Comparison of ENCODE assay signal across 16 mouse cellular contexts in genomic region chr12:99041606-99042005, GRCm38 (mm10).
A peak's percentile ranks its signal among the peaks of the same experiment; 100 is the strongest.
DNase-seq lines count a peak whose midpoint lies in the region; ATAC-seq lines count a peak whose summit lies in the region.
"Had no signal": no experiment of that assay in that cellular context is flagged by ENCODE, and none has a peak within 500 bp of the region (broad histone marks: within the 10 kb centered on the region; RNA-seq: fewer than 3 reads in every experiment).

No protein-coding gene starts in this region.

- H3K4me1 ChIP-seq in hindbrain, embryonic 10.5 days (replicated peaks), result peaks cover 16% of the 10 kb centered on the region
- H3K4me1 ChIP-seq in hindbrain, embryonic 14.5 days (replicated peaks; ENCODE audit: control insufficient read depth, insufficient read depth, low read length), result 0 out of 2 replicates have a peak, but pooled peaks cover 4% of the 10 kb centered on the region
- peaks cover 11% of the 10 kb centered on the region for H3K4me1 ChIP-seq in forebrain, embryonic 16.5 days (replicated peaks; ENCODE audit: control insufficient read depth, insufficient read depth, low read length)
- peaks cover 6% of the 10 kb centered on the region for H3K4me1 ChIP-seq in midbrain, embryonic 16.5 days (ENCODE audit: control insufficient read depth, insufficient read depth, low read length)
- H3K4me1 ChIP-seq: embryonic facial prominence, embryonic 13.5 days; heart, embryonic 15.5 days; intestine, embryonic 15.5 days; limb, embryonic 15.5 days; stomach, embryonic 15.5 days had no signal

- no peak overlapping the region for H3K4me2 ChIP-seq in hindbrain, embryonic 14.5 days (replicated peaks)
- H3K4me2 ChIP-seq in forebrain, embryonic 16.5 days (ENCODE audit: low read length), result no peak overlapping the region
- no peak overlapping the region for H3K4me2 ChIP-seq in midbrain, embryonic 16.5 days (ENCODE audit: low read length)
- H3K4me2 ChIP-seq: embryonic facial prominence, embryonic 13.5 days; heart, embryonic 15.5 days; intestine, embryonic 15.5 days; limb, embryonic 15.5 days; stomach, embryonic 15.5 days had no signal

- no peak overlapping the region for H3K9ac ChIP-seq in hindbrain, embryonic 14.5 days
- H3K9ac ChIP-seq in forebrain, embryonic 16.5 days (replicated peaks; ENCODE audit: low read depth, low read length), result no peak overlapping the region
- no peak overlapping the region for H3K9ac ChIP-seq in midbrain, embryonic 16.5 days (ENCODE audit: low read depth, low read length)
- H3K9ac ChIP-seq: embryonic facial prominence, embryonic 13.5 days; heart, embryonic 15.5 days; intestine, embryonic 15.5 days; limb, embryonic 15.5 days; stomach, embryonic 15.5 days had no signal

- no peaks in the 10 kb centered on the region for H3K9me3 ChIP-seq in hindbrain, embryonic 10.5 days
- no peaks in the 10 kb centered on the region for H3K9me3 ChIP-seq in hindbrain, embryonic 14.5 days (ENCODE audit: control insufficient read depth, low read length)
- no peaks in the 10 kb centered on the region for H3K9me3 ChIP-seq in forebrain, embryonic 16.5 days (ENCODE audit: control insufficient read depth, low read length)
- no peaks in the 10 kb centered on the region for H3K9me3 ChIP-seq in midbrain, embryonic 16.5 days (replicated peaks; ENCODE audit: control insufficient read depth, low read length, poor library complexity, severe bottlenecking)
- H3K9me3 ChIP-seq: embryonic facial prominence, embryonic 13.5 days; heart, embryonic 15.5 days; intestine, embryonic 15.5 days; limb, embryonic 15.5 days; stomach, embryonic 15.5 days had no signal

- DNase-seq in hindbrain, embryonic 10.5 days (ENCODE audit: low spot score), result peak; percentile 20
- DNase-seq in hindbrain, embryonic 14.5 days (ENCODE audit: low spot score), result no peak
- DNase-seq in thymus, postnatal 14 days, result peak; percentile 12
- no peak for DNase-seq in thymus, postnatal 25 days
- DNase-seq: cerebellum, adult 11-12 months; lung, postnatal 14 days had no signal

- H3K4me3 ChIP-seq in hindbrain, embryonic 10.5 days, result no peak overlapping the region
- no peak overlapping the region for H3K4me3 ChIP-seq in hindbrain, embryonic 14.5 days (replicated peaks; ENCODE audit: low read length)
- H3K4me3 ChIP-seq in forebrain, embryonic 16.5 days (replicated peaks; ENCODE audit: low read length), result no peak overlapping the region
- no peak overlapping the region for H3K4me3 ChIP-seq in midbrain, embryonic 16.5 days (ENCODE audit: low read depth, low read length)
- H3K4me3 ChIP-seq: embryonic facial prominence, embryonic 13.5 days; heart, embryonic 15.5 days; intestine, embryonic 15.5 days; limb, embryonic 15.5 days; stomach, embryonic 15.5 days had no signal

- 58% methylated on average over 4 of the region's 4 CpGs for WGBS in hindbrain, embryonic 10.5 days
- 64% methylated on average over 4 of the region's 4 CpGs for WGBS in hindbrain, embryonic 14.5 days
- 54% methylated on average over 4 of the region's 4 CpGs for WGBS in forebrain, embryonic 16.5 days
- 62% methylated on average over 4 of the region's 4 CpGs for WGBS in midbrain, embryonic 16.5 days

- no peak for ATAC-seq in hindbrain, embryonic 14.5 days (ENCODE audit: low FRiP score)
- ATAC-seq in granulocyte monocyte progenitor cell, adult 5-6 weeks (replicated peaks; ENCODE audit: poor library complexity, severe bottlenecking), result 0 out of 2 replicates have a peak, but pooled peaks have one; percentile 30
- ATAC-seq in forebrain, embryonic 16.5 days, result no peak
- ATAC-seq in midbrain, embryonic 16.5 days, result no peak
- ATAC-seq in cerebellum, adult (ENCODE audit: insufficient number of reproducible peaks, low FRiP score, low TSS enrichment), result no peak
- ATAC-seq: forebrain, embryonic 14.5 days; intestine, embryonic 15.5 days had no signal

- no peak overlapping the region for H3K27ac ChIP-seq in hindbrain, embryonic 10.5 days
- H3K27ac ChIP-seq in hindbrain, embryonic 14.5 days, result no peak overlapping the region
- H3K27ac ChIP-seq in forebrain, embryonic 16.5 days (ENCODE audit: low read length), result no peak overlapping the region
- H3K27ac ChIP-seq in midbrain, embryonic 16.5 days (ENCODE audit: low read length), result no peak overlapping the region
- H3K27ac ChIP-seq: embryonic facial prominence, embryonic 13.5 days; heart, embryonic 15.5 days; intestine, embryonic 15.5 days; limb, embryonic 15.5 days; stomach, embryonic 15.5 days had no signal

- H3K36me3 ChIP-seq in hindbrain, embryonic 10.5 days, result no peaks in the 10 kb centered on the region
- no peaks in the 10 kb centered on the region for H3K36me3 ChIP-seq in hindbrain, embryonic 14.5 days (replicated peaks; ENCODE audit: control insufficient read depth, insufficient read depth)
- H3K36me3 ChIP-seq in forebrain, embryonic 16.5 days (ENCODE audit: control insufficient read depth, insufficient read depth), result no peaks in the 10 kb centered on the region
- H3K36me3 ChIP-seq in midbrain, embryonic 16.5 days (ENCODE audit: control insufficient read depth, insufficient read depth, low read length), result no peaks in the 10 kb centered on the region
- H3K36me3 ChIP-seq: embryonic facial prominence, embryonic 13.5 days; heart, embryonic 15.5 days; intestine, embryonic 15.5 days; limb, embryonic 15.5 days; stomach, embryonic 15.5 days had no signal

- H3K27me3 ChIP-seq in hindbrain, embryonic 10.5 days (ENCODE audit: insufficient read depth, poor library complexity, severe bottlenecking), result peaks cover 62% of the 10 kb centered on the region
- H3K27me3 ChIP-seq in hindbrain, embryonic 14.5 days (ENCODE audit: control insufficient read depth, insufficient read depth, low read length), result 0 out of 2 replicates have a peak, but pooled peaks cover 15% of the 10 kb centered on the region
- no peaks in the 10 kb centered on the region for H3K27me3 ChIP-seq in forebrain, embryonic 16.5 days (replicated peaks; ENCODE audit: control insufficient read depth, insufficient read depth, low read length)
- H3K27me3 ChIP-seq in midbrain, embryonic 16.5 days (ENCODE audit: control insufficient read depth, insufficient read depth, low read depth, low read length), result no peaks in the 10 kb centered on the region; the same call in 1 of the 2 replicates
- H3K27me3 ChIP-seq: embryonic facial prominence, embryonic 13.5 days; heart, embryonic 15.5 days; intestine, embryonic 15.5 days; limb, embryonic 15.5 days; stomach, embryonic 15.5 days had no signal

Comparison
In these comparisons a context has a peak if more than half of its experiments do, and no peak if none do; other contexts are left out.
1. DNase-seq: peak in hindbrain, embryonic 10.5 days (single experiment) and thymus, postnatal 14 days (single experiment); none in hindbrain, embryonic 14.5 days (single experiment) and thymus, postnatal 25 days (single experiment).